Mouse (Mus musculus) kidney, adult 2 months (tissue): Measurements from ENCODE around the gene Acaa1a.

Experiments used
- CTCF ChIP-seq: fragments of 200-500 bp; conservative IDR thresholded peaks from 2 replicates; pipeline ENCODE4 v1.5.1; 2011; ENCODE audit warnings: low read depth, mild to moderate bottlenecking, control low read depth, low read length, moderate library complexity, mixed read lengths; ENCODE audit not compliant: insufficient read depth, insufficient read length
- POLR2A ChIP-seq: fragments of 200-500 bp; IDR thresholded peaks from one replicate; pipeline ENCODE4 v1.6.1; 2011; ENCODE audit warnings: low read depth, low read length, control low read depth

DNA sequence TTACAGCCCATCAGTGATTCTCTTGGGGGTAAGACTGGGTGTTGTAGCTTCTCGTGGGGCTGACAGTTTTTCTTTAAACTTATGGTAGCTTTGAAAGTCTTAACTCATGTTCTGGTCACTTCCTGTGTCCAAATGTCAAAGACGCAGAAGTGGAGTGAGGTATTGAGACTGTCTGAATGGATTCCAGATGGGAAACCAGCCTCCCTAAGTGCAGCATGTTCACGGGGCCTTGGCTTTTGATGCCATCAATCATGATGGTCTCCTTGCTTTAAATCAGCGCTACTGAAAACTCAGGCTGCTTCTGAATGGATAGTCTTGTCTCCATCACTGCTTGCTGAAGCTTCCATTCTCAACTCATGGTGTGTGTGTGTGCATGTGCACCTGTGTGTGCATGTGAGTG, 31.8 kb downstream of the Acaa1a start:
- TF ChIP-seq CTCF (no peak), POLR2A (no peak)
